Mouse (Mus musculus) heart, postnatal 36 days (tissue): ENCODE results near the gene Alkbh2. TPM values are rescaled to one million over a fixed set of nuclear protein-coding genes. Genes with fewer than 3 reads are reported as not detected.

Experiments used
- DNase-seq, 2 experiments: peaks; one replicate each; pipeline ENCODE4 v3.0.0; 2021 to 2022
- intact Hi-C: fragments of 180-260 bp; cut with DNase I; formaldehyde crosslinking; loops from one replicate; pipeline ENCODE4 v1.15.1; 2025
- total RNA-seq, 2 experiments: library from RNA; stranded (reverse); gene quantifications; 2 replicates each; pipeline ENCODE4 v1.2.3; 2021

The Alkbh2 gene
- total RNA-seq: 1 to 10 TPM; 1.2 to 1.5 TPM

- intact Hi-C loops: loop anchor here (2.0 to 5.0 kb wide), 2 partner anchors 77 to 275 kb away; no protein-coding TSS in a partner anchor
- peak; percentile 87 to 88 for DNase-seq
Observed at GRCm38 (mm10) chr5:114127374-114128349, at the start of gene Alkbh2. Gene Alkbh2, minus strand, starts transcription at chr5:114128218.

GRCm38 (mm10) chr5:114176548-114177400, 48.8 kb upstream of the Alkbh2 start:
- no peak for DNase-seq
- intact Hi-C loops: loop anchor here (5.0 kb wide), 2 partner anchors 124 to 196 kb away; no protein-coding TSS in a partner anchor

GRCm38 (mm10) chr5:114175596-114176171, 47.7 kb upstream of the Alkbh2 start:
- peak; percentile 95 to 96 for DNase-seq
- intact Hi-C loops: loop anchor here (5.0 kb wide), 2 partner anchors 123 to 197 kb away; no protein-coding TSS in a partner anchor

- peak; percentile 55 to 59 for DNase-seq
- intact Hi-C loops: loop anchor here (5.0 kb wide), 3 partner anchors 42 to 198 kb away; partner anchors contain the start of gene Ung
Observed at GRCm38 (mm10) chr5:114174639-114175038, 46.6 kb upstream of the Alkbh2 start.

GRCm38 (mm10) chr5:114173877-114174581, 46.0 kb upstream of the Alkbh2 start:
- no peak for DNase-seq
- intact Hi-C loops: loop anchor here (5.0 kb wide), 1 partner anchor 42 kb away; the partner anchor contains the start of gene Ung

- intact Hi-C loops: loop anchor here (5.0 kb wide), 1 partner anchor 41 kb away; the partner anchor contains the start of gene Ung
- DNase-seq: no peak
Observed at GRCm38 (mm10) chr5:114173458-114173857, 45.4 kb upstream of the Alkbh2 start.

- intact Hi-C loops: loop anchor here (5.0 kb wide), 1 partner anchor 41 kb away; the partner anchor contains the start of gene Ung
- no peak for DNase-seq
Observed at GRCm38 (mm10) chr5:114172936-114173335, 44.9 kb upstream of the Alkbh2 start.

- intact Hi-C loops: loop anchor here (5.0 kb wide), 1 partner anchor 38 kb away; the partner anchor contains the start of gene Ung
- no peak for DNase-seq
Observed at GRCm38 (mm10) chr5:114170345-114170744, 42.3 kb upstream of the Alkbh2 start.

GRCm38 (mm10) chr5:114163117-114163696, 35.2 kb upstream of the Alkbh2 start:
- no peak for DNase-seq
- intact Hi-C loops: no loop called here

GRCm38 (mm10) chr5:114162106-114162815, 34.2 kb upstream of the Alkbh2 start:
- intact Hi-C loops: no loop called here
- DNase-seq: no peak

GRCm38 (mm10) chr5:114161424-114161823, 33.4 kb upstream of the Alkbh2 start:
- intact Hi-C loops: no loop called here
- DNase-seq: no peak

- DNase-seq: no peak
- intact Hi-C loops: no loop called here
Observed at GRCm38 (mm10) chr5:114157236-114157635, 29.2 kb upstream of the Alkbh2 start.

- DNase-seq: no peak
- intact Hi-C loops: no loop called here
Observed at GRCm38 (mm10) chr5:114155168-114155933, 27.3 kb upstream of the Alkbh2 start.

- intact Hi-C loops: no loop called here
- DNase-seq: no peak
Observed at GRCm38 (mm10) chr5:114154765-114155164, 26.7 kb upstream of the Alkbh2 start.

GRCm38 (mm10) chr5:114153490-114153889, 25.5 kb upstream of the Alkbh2 start:
- DNase-seq: no peak
- intact Hi-C loops: no loop called here

GRCm38 (mm10) chr5:114152359-114153092, 24.5 kb upstream of the Alkbh2 start:
- intact Hi-C loops: no loop called here

More at GRCm38 (mm10) chr5:114152359-114153092, 24.5 kb upstream of the Alkbh2 start:
- no peak for DNase-seq
